Mouse (Mus musculus): Measurements from ENCODE around the gene Fam196a. TPM values are rescaled to one million over a fixed set of nuclear protein-coding genes. Genes with fewer than 3 reads are reported as not detected.

Fam196a gene
- not detected for total RNA-seq (2023)

GRCm38 (mm10) chr7:134937927-134938609 is at the start of gene Fam196a:
Gene Fam196a (minus strand): TSS chr7:134938430.

All from monocyte, adult 59 days (primary cell).